Mouse (Mus musculus) forebrain, postnatal 0 days (tissue): ENCODE measurements around the gene Lyzl4. TPM values are rescaled to one million over a fixed set of nuclear protein-coding genes. Genes with fewer than 3 reads are reported as not detected.

Experiments
- ATAC-seq: fragments of 200-750 bp; cut with Nextera tagmentation; 2 replicates; pipeline ENCODE4 v1.8.0; 2017; ENCODE audit warnings: mild to moderate bottlenecking, moderate library complexity
- DNase-seq: peaks from one replicate; pipeline ENCODE4 v3.0.0-alpha.2; 2015
- H3K27ac ChIP-seq: fragments of 300-500 bp; sonication (generic); 2 replicates; pipeline ENCODE4 v1.5.1; 2014; ENCODE audit warnings: low read depth, mild to moderate bottlenecking, antibody characterized with exemption, low read length, moderate library complexity, mixed read lengths
- H3K27me3 ChIP-seq: fragments of 300-500 bp; sonication (generic); 2 replicates; pipeline ENCODE4 v1.6.1; 2014; ENCODE audit warnings: mild to moderate bottlenecking, low read length, mixed read lengths; ENCODE audit not compliant: insufficient read depth
- H3K36me3 ChIP-seq: fragments of 300-500 bp; sonication (generic); 2 replicates; pipeline ENCODE4 v1.6.1; 2014; ENCODE audit warnings: mild to moderate bottlenecking, moderate library complexity; ENCODE audit not compliant: insufficient read depth
- H3K4me1 ChIP-seq: fragments of 300-500 bp; sonication (generic); 2 replicates; pipeline ENCODE4 v1.6.1; 2014; ENCODE audit warnings: antibody characterized with exemption; ENCODE audit not compliant: insufficient read depth
- H3K4me2 ChIP-seq: fragments of 300-500 bp; sonication (generic); 2 replicates; pipeline ENCODE4 v1.6.1; 2014; ENCODE audit warnings: low read depth, mild to moderate bottlenecking, moderate library complexity
- H3K4me3 ChIP-seq: fragments of 300-500 bp; sonication (generic); 2 replicates; pipeline ENCODE4 v1.5.1; 2014; ENCODE audit warnings: low read depth, low read length, mixed read lengths
- H3K9ac ChIP-seq: fragments of 300-500 bp; sonication (generic); 2 replicates; pipeline ENCODE4 v1.6.1; 2014; ENCODE audit warnings: mild to moderate bottlenecking
- H3K9me3 ChIP-seq: fragments of 300-500 bp; sonication (generic); 2 replicates; pipeline ENCODE4 v1.6.1; 2016; ENCODE audit warnings: low read length
- CTCF ChIP-seq: sonication (generic); IDR thresholded peaks from 2 replicates; pipeline ENCODE4 v1.5.1; 2016; ENCODE audit warnings: antibody characterized with exemption, control low read depth, low read depth
- WGBS: fragments of 180-500 bp; shearing (Covaris S2); extraction: QIAGEN DNeasy Blood & Tissue Kit; methylation state at CpG from one replicate; pipeline ENCODE4 v1.1.7; 2014; 5-methylcytosine and 5-hydroxymethylcytosine counted together
- polyA plus RNA-seq: library from polyadenylated mRNA; unstranded; fragments of >200 nt; fragmentation: Nextera tagmentation; extraction: Ambion mirVana; gene quantifications from 2 replicates; pipeline ENCODE4 v1.2.1, GENCODE M21; 2015
- total RNA-seq: library from RNA; depleted of rRNA; stranded (reverse); fragments of >200 nt; gene quantifications from 2 replicates; pipeline ENCODE4 v1.2.3, GENCODE M21; 2014

Gene Lyzl4
- total and polyA plus RNA-seq, 2 experiments from 2014 or later = not detected

DNA sequence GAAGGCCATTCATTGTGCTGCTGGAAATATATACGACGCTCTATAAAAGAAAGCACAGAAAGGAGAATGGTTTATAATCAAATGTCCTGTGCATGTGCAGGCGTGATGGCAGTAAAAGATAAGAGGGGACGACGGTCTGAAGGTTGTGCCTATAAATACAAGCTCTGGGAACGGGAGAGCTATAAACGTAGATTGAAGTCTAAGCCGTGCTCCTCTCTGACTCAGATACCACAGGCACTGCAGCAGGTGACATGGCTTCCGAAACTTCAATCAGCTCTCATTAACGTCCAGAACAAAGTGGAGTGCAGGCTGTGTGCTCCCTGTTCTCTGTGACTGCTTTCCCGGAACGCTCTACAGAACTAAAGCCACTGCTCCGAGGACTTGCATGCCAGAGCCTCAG is 15.2 kb upstream of the Lyzl4 start:
- ATAC-seq (no peak), DNase-seq (no peak)
- Histone ChIP-seq H3K9ac (no peak overlapping the region), H3K9me3 (no peaks in the 10 kb centered on the region), H3K27me3 (no peaks in the 10 kb centered on the region), H3K4me3 (no peak overlapping the region), H3K36me3 (no peaks in the 10 kb centered on the region), H3K4me2 (no peak overlapping the region), H3K27ac (no peak overlapping the region), H3K4me1 (no peaks in the 10 kb centered on the region)
- 54% methylated on average over 13 of the region's 13 CpGs for WGBS
- no peak for TF ChIP-seq CTCF

DNA sequence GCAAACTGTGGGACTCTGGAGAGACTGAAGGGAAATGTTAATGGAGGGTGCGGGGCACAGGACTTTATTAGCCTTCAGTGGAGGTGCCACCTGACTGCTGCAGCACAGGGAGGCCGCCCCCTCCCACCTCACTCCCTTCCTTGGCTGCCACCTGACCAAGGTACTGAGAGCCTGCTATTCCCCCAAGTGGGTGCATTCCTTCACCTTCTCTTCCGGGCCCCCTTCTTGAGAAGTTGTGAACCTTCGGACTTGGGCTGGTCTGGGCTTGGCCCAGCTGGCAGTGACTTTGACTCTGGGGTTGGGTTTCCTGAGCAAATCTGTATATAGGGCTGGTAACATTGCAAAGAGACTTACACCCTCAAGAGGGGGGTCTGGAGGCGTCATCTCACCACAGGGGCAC is 14.4 kb upstream of the Lyzl4 start:
- no peaks in the 10 kb centered on the region for H3K9me3 ChIP-seq
- no peaks in the 10 kb centered on the region for H3K4me1 ChIP-seq
- no peak for DNase-seq
- no peaks in the 10 kb centered on the region for H3K27me3 ChIP-seq
- no peak overlapping the region for H3K4me2 ChIP-seq
- no peak for TF ChIP-seq CTCF
- H3K27ac ChIP-seq = no peak overlapping the region
- WGBS = 90% methylated on average over 5 of the region's 5 CpGs
- no peaks in the 10 kb centered on the region for H3K36me3 ChIP-seq
- no peak for ATAC-seq
- H3K9ac ChIP-seq = no peak overlapping the region
- no peak overlapping the region for H3K4me3 ChIP-seq

DNA sequence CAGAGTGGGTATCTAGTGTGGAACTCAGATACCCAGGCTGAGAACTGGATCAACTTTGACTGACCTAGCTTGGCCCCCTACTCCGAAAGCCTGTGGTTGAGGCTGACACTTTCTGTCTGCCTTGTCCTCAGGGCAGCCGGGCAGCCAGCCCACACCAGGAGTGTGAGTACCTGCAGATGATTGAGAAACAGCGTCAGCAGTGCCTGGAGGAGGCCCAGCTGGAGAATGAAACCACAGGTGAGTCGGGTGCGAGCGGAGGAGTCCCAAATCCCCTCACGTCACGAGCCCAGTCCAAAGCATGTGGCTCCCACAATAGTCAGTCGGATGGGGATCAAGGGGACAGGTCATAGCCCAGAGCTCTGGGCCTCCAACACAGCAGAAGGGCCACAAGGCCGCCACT is 11.8 kb upstream of the Lyzl4 start:
- Histone ChIP-seq H3K9me3 (no peaks in the 10 kb centered on the region), H3K27ac (no peak overlapping the region), H3K4me2 (no peak overlapping the region), H3K4me1 (no peaks in the 10 kb centered on the region), H3K36me3 (no peaks in the 10 kb centered on the region), H3K9ac (no peak overlapping the region), H3K27me3 (no peaks in the 10 kb centered on the region), H3K4me3 (no peak overlapping the region)
- no peak for DNase-seq
- no peak for TF ChIP-seq CTCF
- no peak for ATAC-seq
- 88% methylated on average over 10 of the region's 10 CpGs for WGBS

DNA sequence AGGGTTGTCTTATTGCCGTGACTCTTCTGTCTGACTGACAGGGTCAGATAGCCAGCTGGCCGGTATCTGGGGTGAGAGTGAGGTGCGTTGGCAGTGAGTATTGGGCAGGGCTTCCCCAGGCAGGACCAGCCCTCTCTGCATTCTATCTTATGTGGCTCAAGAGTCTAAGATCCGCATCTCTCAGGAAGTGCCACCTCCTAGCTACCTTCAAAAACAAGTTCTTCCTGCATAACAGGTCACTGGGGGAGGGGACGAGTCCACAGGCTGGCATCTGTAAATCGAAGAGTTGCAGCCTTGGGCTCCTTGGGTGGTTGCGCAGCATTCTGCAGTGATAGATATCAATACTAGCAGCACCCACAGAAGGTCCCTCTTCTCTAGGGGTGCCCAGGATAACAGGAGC is 5.1 kb upstream of the Lyzl4 start:
- 85% methylated on average over 7 of the region's 7 CpGs for WGBS
- no peak overlapping the region for H3K9ac ChIP-seq
- H3K4me1 ChIP-seq = peaks cover 3% of the 10 kb centered on the region
- no peak overlapping the region for H3K4me2 ChIP-seq
- ATAC-seq = no peak
- H3K27me3 ChIP-seq = peaks cover 7% of the 10 kb centered on the region
- TF ChIP-seq CTCF = no peak
- H3K9me3 ChIP-seq = no peaks in the 10 kb centered on the region
- no peaks in the 10 kb centered on the region for H3K36me3 ChIP-seq
- no peak overlapping the region for H3K4me3 ChIP-seq
- no peak for DNase-seq
- H3K27ac ChIP-seq = no peak overlapping the region

DNA sequence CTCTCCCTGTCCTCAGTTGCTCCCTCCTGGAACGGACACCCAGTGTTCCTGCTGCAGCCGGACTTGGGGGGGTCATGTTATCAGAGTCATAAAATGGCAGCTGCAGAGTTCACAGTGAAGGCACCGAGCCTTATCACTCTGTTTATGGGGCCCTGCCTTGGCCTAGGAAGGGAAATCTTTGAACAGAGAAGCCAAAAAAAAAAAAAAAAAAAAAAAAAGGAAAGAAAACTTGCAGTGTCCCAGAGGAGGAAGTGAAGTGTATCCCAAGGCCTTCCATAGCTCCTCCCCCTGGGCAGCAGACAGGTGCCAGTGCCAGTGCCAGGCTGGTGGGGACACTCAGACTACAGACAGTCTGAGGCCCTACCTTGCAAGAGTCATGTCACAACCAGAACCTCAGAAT is 3.0 kb upstream of the Lyzl4 start:
- Histone ChIP-seq H3K4me3 (no peak overlapping the region), H3K36me3 (no peaks in the 10 kb centered on the region), H3K9ac (no peak overlapping the region), H3K27ac (no peak overlapping the region), H3K4me1 (peaks cover 5% of the 10 kb centered on the region), H3K27me3 (peaks cover 14% of the 10 kb centered on the region), H3K4me2 (no peak overlapping the region), H3K9me3 (no peaks in the 10 kb centered on the region)
- TF ChIP-seq CTCF = no peak
- ATAC-seq = no peak
- 86% methylated on average over 3 of the region's 3 CpGs for WGBS
- DNase-seq = no peak

DNA sequence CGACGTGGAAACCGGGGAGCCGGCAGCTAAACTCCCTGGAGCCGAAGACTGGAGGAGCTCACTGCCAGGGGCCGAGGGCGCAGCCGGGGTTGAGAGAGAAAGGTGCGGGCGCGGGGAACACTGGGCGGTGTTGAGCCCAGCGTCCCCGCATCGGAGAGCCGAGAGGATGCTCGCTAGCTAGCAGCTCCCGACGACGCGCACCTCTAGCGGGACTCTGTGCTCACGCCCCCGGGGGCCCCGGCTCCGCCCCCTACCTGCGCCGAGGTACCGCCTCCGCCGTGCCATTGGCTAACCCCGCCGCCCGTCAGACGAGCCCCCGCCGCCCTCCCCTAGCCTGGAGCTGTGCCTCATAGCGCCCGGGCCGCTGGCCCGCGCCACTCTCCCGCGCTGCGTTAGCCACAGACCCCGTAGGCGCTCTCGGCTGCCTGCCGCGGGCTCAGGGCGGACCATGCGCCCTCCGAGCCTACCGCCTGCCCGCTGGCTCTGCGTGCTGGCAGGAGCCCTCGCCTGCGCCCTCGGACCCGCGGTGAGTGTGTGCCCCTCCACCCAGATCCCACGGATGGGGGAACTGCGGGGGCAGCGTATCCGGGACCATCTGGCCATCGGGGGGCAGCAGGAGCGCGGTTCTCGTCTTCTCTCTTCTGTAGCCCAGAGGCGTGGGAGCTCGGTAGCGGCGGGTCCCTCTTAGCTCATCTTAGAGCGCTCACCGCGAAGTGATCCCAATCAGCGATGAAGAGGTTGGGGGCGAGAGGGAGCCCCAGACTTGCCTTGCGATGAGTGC is 695 bp upstream of the Lyzl4 start, which contains the start of gene Vipr1:
Gene Vipr1 (plus strand): TSS at position 316 of the 781 bp plus-strand sequence.
- H3K27me3 ChIP-seq = peaks cover 14% of the 10 kb centered on the region
- ATAC-seq (peak; percentile 90), DNase-seq (peak; percentile 84)
- H3K4me3 ChIP-seq = peak within 1 kb of the TSS; percentile 53
- H3K4me1 ChIP-seq = peaks cover 5% of the 10 kb centered on the region
- H3K9ac ChIP-seq = peak within 1 kb of the TSS; percentile 53
- TF ChIP-seq CTCF = peak; percentile 55
- no peak within 1 kb of the TSS for H3K27ac ChIP-seq
- no peaks in the 10 kb centered on the region for H3K36me3 ChIP-seq
- no peaks in the 10 kb centered on the region for H3K9me3 ChIP-seq
- H3K4me2 ChIP-seq = peak within 1 kb of the TSS; percentile 87
- WGBS = under 1% methylated on average over 71 of the region's 79 CpGs

DNA sequence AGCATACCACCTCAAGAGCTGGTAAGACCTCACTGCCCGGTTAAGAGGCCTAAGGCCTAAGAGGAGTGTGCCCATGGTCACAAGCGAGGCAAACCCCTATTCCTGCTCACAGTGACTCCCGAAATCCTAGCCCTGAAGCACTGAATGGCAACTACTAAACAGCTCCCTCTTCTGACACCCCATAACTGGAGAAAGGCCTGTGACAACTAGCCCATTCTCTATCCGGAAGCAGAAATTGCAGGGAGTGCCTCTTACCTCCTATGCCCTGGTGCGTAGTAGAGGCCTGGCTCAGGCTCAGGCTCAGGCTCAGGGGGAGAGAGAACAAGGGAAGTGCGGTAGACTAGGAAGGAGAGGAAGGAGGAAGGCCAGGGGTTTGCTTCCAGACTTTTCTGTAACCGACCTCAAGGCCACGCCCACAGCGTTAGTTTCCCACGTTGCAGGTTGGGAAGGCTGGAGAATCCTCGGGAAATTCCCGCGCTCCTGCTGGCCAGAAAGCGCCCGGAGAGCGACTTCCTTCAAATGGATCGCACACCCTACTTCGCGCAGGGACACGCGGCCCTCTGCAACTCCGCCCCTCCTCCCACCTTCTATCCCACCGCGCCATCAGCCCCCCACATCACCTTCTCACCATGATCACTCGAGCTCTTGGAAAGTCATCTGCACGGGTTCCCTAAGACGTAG is 521 bp downstream of the Lyzl4 start:
- TF ChIP-seq CTCF = no peak
- Histone ChIP-seq H3K36me3 (no peaks in the 10 kb centered on the region), H3K4me3 (peak overlapping the region; percentile 53), H3K27me3 (peaks cover 14% of the 10 kb centered on the region), H3K4me2 (peak overlapping the region; percentile 87), H3K9me3 (no peaks in the 10 kb centered on the region), H3K27ac (no peak overlapping the region), H3K4me1 (peaks cover 5% of the 10 kb centered on the region), H3K9ac (peak overlapping the region; percentile 53; the same call in 1 of the 2 replicates)
- 14% methylated on average over 27 of the region's 27 CpGs for WGBS
- DNase-seq = peak; percentile 26
- ATAC-seq = no peak
